Mouse (Mus musculus): ENCODE data around the gene Ncapd3. TPM values are rescaled to one million over a fixed set of nuclear protein-coding genes. Genes with fewer than 3 reads are reported as not detected.

The Ncapd3 gene
- total and polyA plus RNA-seq, 3 experiments: 29.9 to 39.2 (median 33.7) TPM

- TF ChIP-seq POLR2A (IDR thresholded peaks at IDR 0.05; ENCODE audit: low read depth, low read length): no peak
- TF ChIP-seq JUN (IDR thresholded peaks at IDR 0.05; ENCODE audit: insufficient read depth, low read depth, low read length): no peak
- no peak for TF ChIP-seq CTCF (conservative IDR thresholded peaks at IDR 0.05 in 1 of 2, IDR thresholded peaks at IDR 0.05 in 1 of 2; ENCODE audit: low read depth in 2 of 2, low read length in 2 of 2)
- TF ChIP-seq GABPA (IDR thresholded peaks at IDR 0.05; ENCODE audit: insufficient replicate concordance, low read depth, low read length): no peak
- TF ChIP-seq NELFE (IDR thresholded peaks at IDR 0.05; ENCODE audit: low read depth, low read length): no peak
- no peak for TF ChIP-seq MAFK (IDR thresholded peaks at IDR 0.05; ENCODE audit: insufficient replicate concordance, low read length)
- DNase-seq (ENCODE audit: extremely low read depth): no peak
- Histone ChIP-seq H3K4me2 (ENCODE audit: insufficient read depth, low read depth, poor library complexity, severe bottlenecking) (no peak overlapping the region), H3K9ac (ENCODE audit: insufficient read depth, low read depth) (no peak overlapping the region), H3K4me3 (replicated peaks in 1 of 3; ENCODE audit: low read depth in 2 of 3, low read length in 2 of 3, poor library complexity in 1 of 3) (no peak overlapping the region), H3K36me3 (replicated peaks in 1 of 2; ENCODE audit: control insufficient read depth in 1 of 2, insufficient read depth in 1 of 2, low read length in 1 of 2) (no peaks in the 10 kb centered on the region), H3K9me3 (replicated peaks; ENCODE audit: low read length) (peaks cover 9% of the 10 kb centered on the region), H3K4me1 (ENCODE audit: control insufficient read depth in 1 of 2, insufficient read depth in 2 of 2) (peaks cover 3 to 15% of the 10 kb centered on the region in 2 experiments; a peak in 3 of 4 replicates), H3K27me3 (replicated peaks) (no peaks in the 10 kb centered on the region), H3K27ac (ENCODE audit: insufficient read depth, low read depth) (no peak overlapping the region), H3K79me2 (replicated peaks; ENCODE audit: control insufficient read depth, extremely low read depth, insufficient read depth, poor library complexity, severe bottlenecking) (no peaks in the 10 kb centered on the region)
- dilution Hi-C loops (cut with MboI; ENCODE audit: extremely low pct_ligation_motif_present, extremely low pct_unique_long_range_greater_than_20kb, low sequenced_read_pairs) (no loop called here), in situ Hi-C loops (cut with MboI; ENCODE audit: low pct_ligation_motif_present, low pct_unique_long_range_greater_than_20kb, low sequenced_read_pairs) (no loop called here)
Observed at GRCm38 (mm10) chr9:27111756-27112155, 81.8 kb downstream of the Ncapd3 start.

- no peaks in the 10 kb centered on the region for H3K79me2 ChIP-seq (replicated peaks; ENCODE audit: control insufficient read depth, extremely low read depth, insufficient read depth, poor library complexity, severe bottlenecking)
- H3K4me2 ChIP-seq (ENCODE audit: insufficient read depth, low read depth, poor library complexity, severe bottlenecking): no peak overlapping the region
- TF ChIP-seq NRF1 (IDR thresholded peaks at IDR 0.05; ENCODE audit: low read depth, low read length) (no peak), HCFC1 (IDR thresholded peaks at IDR 0.05; ENCODE audit: low read depth, low read length) (no peak)
- no peak overlapping the region for H3K9ac ChIP-seq (ENCODE audit: insufficient read depth, low read depth)
- peaks cover 3% of the 10 kb centered on the region for H3K9me3 ChIP-seq (replicated peaks; ENCODE audit: low read length)
- no peaks in the 10 kb centered on the region for H3K36me3 ChIP-seq (replicated peaks in 1 of 2; ENCODE audit: control insufficient read depth in 1 of 2, insufficient read depth in 1 of 2, low read length in 1 of 2)
- H3K27me3 ChIP-seq (replicated peaks): no peaks in the 10 kb centered on the region
- peaks cover 5 to 13% of the 10 kb centered on the region in 2 experiments; a peak in 3 of 4 replicates for H3K4me1 ChIP-seq (ENCODE audit: control insufficient read depth in 1 of 2, insufficient read depth in 2 of 2)
- no peak for DNase-seq (ENCODE audit: extremely low read depth)
- no peak overlapping the region for H3K4me3 ChIP-seq (replicated peaks in 1 of 3; ENCODE audit: low read depth in 2 of 3, low read length in 2 of 3, poor library complexity in 1 of 3)
- dilution Hi-C loops (cut with MboI; ENCODE audit: extremely low pct_ligation_motif_present, extremely low pct_unique_long_range_greater_than_20kb, low sequenced_read_pairs) (no loop called here), in situ Hi-C loops (cut with MboI; ENCODE audit: low pct_ligation_motif_present, low pct_unique_long_range_greater_than_20kb, low sequenced_read_pairs) (no loop called here)
- H3K27ac ChIP-seq (ENCODE audit: insufficient read depth, low read depth): no peak overlapping the region
Observed at GRCm38 (mm10) chr9:27121254-27121653, 91.3 kb downstream of the Ncapd3 start.

- Histone ChIP-seq H3K27me3 (replicated peaks) (no peaks in the 10 kb centered on the region), H3K4me3 (replicated peaks in 1 of 3; ENCODE audit: low read depth in 2 of 3, low read length in 2 of 3, poor library complexity in 1 of 3) (no peak overlapping the region), H3K4me2 (ENCODE audit: insufficient read depth, low read depth, poor library complexity, severe bottlenecking) (no peak overlapping the region), H3K36me3 (replicated peaks in 1 of 2; ENCODE audit: control insufficient read depth in 1 of 2, insufficient read depth in 1 of 2, low read length in 1 of 2) (no peaks in the 10 kb centered on the region), H3K79me2 (replicated peaks; ENCODE audit: control insufficient read depth, extremely low read depth, insufficient read depth, poor library complexity, severe bottlenecking) (no peaks in the 10 kb centered on the region), H3K9ac (ENCODE audit: insufficient read depth, low read depth) (no peak overlapping the region), H3K27ac (ENCODE audit: insufficient read depth, low read depth) (no peak overlapping the region), H3K9me3 (replicated peaks; ENCODE audit: low read length) (peaks cover 6% of the 10 kb centered on the region), H3K4me1 (ENCODE audit: control insufficient read depth in 1 of 2, insufficient read depth in 2 of 2) (peaks cover 5 to 13% of the 10 kb centered on the region in 2 experiments; a peak in 3 of 4 replicates)
- DNase-seq (ENCODE audit: extremely low read depth): no peak
- dilution Hi-C loops (cut with MboI; ENCODE audit: extremely low pct_ligation_motif_present, extremely low pct_unique_long_range_greater_than_20kb, low sequenced_read_pairs) (no loop called here), in situ Hi-C loops (cut with MboI; ENCODE audit: low pct_ligation_motif_present, low pct_unique_long_range_greater_than_20kb, low sequenced_read_pairs) (no loop called here)
- TF ChIP-seq IRF4 (IDR thresholded peaks at IDR 0.05; ENCODE audit: low read depth, low read length) (no peak), SIN3A (IDR thresholded peaks at IDR 0.05; ENCODE audit: low read length) (no peak), CTCF (conservative IDR thresholded peaks at IDR 0.05 in 1 of 2, IDR thresholded peaks at IDR 0.05 in 1 of 2; ENCODE audit: low read depth in 2 of 2, low read length in 2 of 2) (no peak), TBP (conservative IDR thresholded peaks at IDR 0.05; ENCODE audit: low read depth, low read length) (no peak), USF1 (IDR thresholded peaks at IDR 0.05; ENCODE audit: low read depth, low read length) (no peak), EP300 (IDR thresholded peaks at IDR 0.05; ENCODE audit: low read length) (no peak), MAX (IDR thresholded peaks at IDR 0.05; ENCODE audit: low read length) (no peak), POLR2A (IDR thresholded peaks at IDR 0.05; ENCODE audit: low read depth, low read length) (no peak), CHD1 (IDR thresholded peaks at IDR 0.05; ENCODE audit: low read depth, low read length) (no peak), MEF2A (IDR thresholded peaks at IDR 0.05; ENCODE audit: borderline replicate concordance, low read depth, low read length) (no peak), RCOR1 (conservative IDR thresholded peaks at IDR 0.05; ENCODE audit: low read depth, low read length) (no peak), BHLHE40 (IDR thresholded peaks at IDR 0.05; ENCODE audit: low read depth, low read length) (no peak), ELF1 (IDR thresholded peaks at IDR 0.05; ENCODE audit: low read depth, low read length) (no peak)
Observed at GRCm38 (mm10) chr9:27122076-27122475, 92.1 kb downstream of the Ncapd3 start.
